Mouse (Mus musculus) heart, adult 2 months (tissue): Measurements from ENCODE around the gene Dgke. TPM values are rescaled to one million over a fixed set of nuclear protein-coding genes. Genes with fewer than 3 reads are reported as not detected.
A peak's percentile ranks its signal among the peaks of the same experiment; 100 is the strongest.

Experiments used
- DNase-seq, 2 experiments: peaks; one replicate each; pipeline ENCODE4 v3.0.0; 2021
- H3K27ac ChIP-seq: fragments of 200-600 bp; 2 replicates; pipeline ENCODE4 v1.8.1; 2022
- H3K27me3 ChIP-seq: fragments of 200-500 bp; 2 replicates; pipeline ENCODE4 v1.6.1; 2012; ENCODE audit warnings: mild to moderate bottlenecking, low read length, inconsistent platforms, mixed read lengths; ENCODE audit not compliant: control insufficient read depth, insufficient read depth
- H3K36me3 ChIP-seq: fragments of 200-500 bp; 2 replicates; pipeline ENCODE4 v1.6.1; 2012; ENCODE audit warnings: low read length, inconsistent platforms; ENCODE audit not compliant: control insufficient read depth, insufficient read depth
- H3K4me1 ChIP-seq: fragments of 200-500 bp; 2 replicates; pipeline ENCODE4 v1.6.1; 2011; ENCODE audit warnings: low read length; ENCODE audit not compliant: control insufficient read depth, insufficient read depth
- H3K4me3 ChIP-seq: fragments of 200-600 bp; 2 replicates; pipeline ENCODE4 v1.8.1; 2022
- H3K79me2 ChIP-seq: fragments of 200-500 bp; replicated peaks from 2 replicates; pipeline ENCODE4 v1.6.1; 2012; ENCODE audit warnings: mild to moderate bottlenecking, inconsistent platforms, low read length, moderate library complexity, mixed read lengths; ENCODE audit not compliant: control insufficient read depth, insufficient read depth
- H3K9ac ChIP-seq: fragments of 200-500 bp; 2 replicates; pipeline ENCODE4 v1.6.1; 2012; ENCODE audit warnings: low read depth, mild to moderate bottlenecking, control low read depth, inconsistent platforms, low read length, mixed read lengths
- CTCF ChIP-seq: fragments of 200-600 bp; IDR thresholded peaks from 2 replicates; pipeline ENCODE4 v1.8.1; 2022; ENCODE audit warnings: antibody characterized with exemption, mild to moderate bottlenecking, moderate library complexity
- EP300 ChIP-seq: fragments of 200-500 bp; IDR thresholded peaks from 2 replicates; pipeline ENCODE4 v1.6.1; 2011; ENCODE audit warnings: low read depth, low read length, control low read depth; ENCODE audit not compliant: insufficient read depth
- POLR2A ChIP-seq: fragments of 200-500 bp; IDR thresholded peaks from 2 replicates; pipeline ENCODE4 v1.6.1; 2011; ENCODE audit warnings: mild to moderate bottlenecking, low read depth, low read length, control low read depth; ENCODE audit not compliant: insufficient read depth
- WGBS: fragments of 180-500 bp; shearing (Covaris S2); methylation state at CpG from one replicate; pipeline ENCODE4 v1.1.7; 2018; 5-methylcytosine and 5-hydroxymethylcytosine counted together
- intact Hi-C: fragments of 180-260 bp; cut with DNase I; formaldehyde crosslinking; loops from one replicate; pipeline ENCODE4 v1.15.1; 2025
- polyA plus RNA-seq: library from polyadenylated mRNA; depleted of rRNA; stranded (reverse); fragments of >200 nt; gene quantifications from 2 replicates; pipeline ENCODE4 v1.2.3, GENCODE M21; 2012
- total RNA-seq, 2 experiments: library from RNA; stranded (reverse); gene quantifications; 2 replicates each; pipeline ENCODE4 v1.2.3; 2021

The Dgke gene
- total and polyA plus RNA-seq, 3 experiments: 5.6 to 12.4 (median 9.3) TPM

- no peaks in the 10 kb centered on the region for H3K79me2 ChIP-seq
- TF ChIP-seq EP300 (no peak), POLR2A (no peak), CTCF (no peak)
- no peak for DNase-seq
- 79% methylated on average over 3 of the region's 3 CpGs for WGBS
- no peaks in the 10 kb centered on the region for H3K27me3 ChIP-seq
- no peak overlapping the region for H3K4me3 ChIP-seq
- H3K27ac ChIP-seq: no peak overlapping the region
- H3K9ac ChIP-seq: no peak overlapping the region
- peaks cover 12% of the 10 kb centered on the region for H3K36me3 ChIP-seq
- H3K4me1 ChIP-seq: peaks cover 12% of the 10 kb centered on the region
- intact Hi-C loops: no loop called here
These were observed 59.1 kb downstream of the Dgke start for GRCm38 (mm10) chr11:89007582-89007981.

GRCm38 (mm10) chr11:89006404-89006803 is 60.2 kb downstream of the Dgke start:
- intact Hi-C loops: no loop called here
- no peak for TF ChIP-seq CTCF
- no peak for TF ChIP-seq EP300
- TF ChIP-seq POLR2A: no peak
- DNase-seq: no peak
- no peaks in the 10 kb centered on the region for H3K79me2 ChIP-seq
- H3K4me1 ChIP-seq: peaks cover 14% of the 10 kb centered on the region
- no peak overlapping the region for H3K27ac ChIP-seq
- H3K4me3 ChIP-seq: no peak overlapping the region
- H3K27me3 ChIP-seq: no peaks in the 10 kb centered on the region
- no peak overlapping the region for H3K9ac ChIP-seq
- H3K36me3 ChIP-seq: peaks cover 11% of the 10 kb centered on the region

GRCm38 (mm10) chr11:89005473-89005872 is 61.2 kb downstream of the Dgke start:
- Histone ChIP-seq H3K9ac (no peak overlapping the region), H3K4me1 (peaks cover 14% of the 10 kb centered on the region), H3K36me3 (peaks cover 11% of the 10 kb centered on the region), H3K4me3 (no peak overlapping the region), H3K27ac (no peak overlapping the region), H3K79me2 (no peaks in the 10 kb centered on the region), H3K27me3 (no peaks in the 10 kb centered on the region)
- TF ChIP-seq POLR2A (no peak), EP300 (no peak), CTCF (no peak)
- intact Hi-C loops: no loop called here
- WGBS: 56% methylated on average over 5 of the region's 5 CpGs
- DNase-seq: no peak

GRCm38 (mm10) chr11:89003726-89004125 is 62.9 kb downstream of the Dgke start:
- Histone ChIP-seq H3K27ac (peak overlapping the region; percentile 77), H3K4me3 (peak overlapping the region; percentile 47), H3K79me2 (peaks cover 3% of the 10 kb centered on the region; the same call in 1 of the 2 replicates), H3K4me1 (peaks cover 15% of the 10 kb centered on the region), H3K27me3 (no peaks in the 10 kb centered on the region), H3K9ac (peak overlapping the region; percentile 20; the same call in 1 of the 2 replicates), H3K36me3 (peaks cover 9% of the 10 kb centered on the region)
- TF ChIP-seq EP300 (no peak), POLR2A (no peak), CTCF (no peak)
- WGBS: 42% methylated on average over 4 of the region's 4 CpGs
- DNase-seq: peak in 1 of 2 experiments; percentile 21
- intact Hi-C loops: loop anchor here (2.0 kb wide), 2 partner anchors 19 to 55 kb away; no protein-coding TSS in a partner anchor

- peak in 1 of 2 experiments; percentile 27 for DNase-seq
- Histone ChIP-seq H3K27me3 (no peaks in the 10 kb centered on the region), H3K9ac (peak overlapping the region; percentile 47), H3K79me2 (peaks cover 3% of the 10 kb centered on the region; the same call in 1 of the 2 replicates), H3K36me3 (peaks cover 9% of the 10 kb centered on the region), H3K4me3 (peak overlapping the region; percentile 47), H3K27ac (peak overlapping the region; percentile 77), H3K4me1 (peaks cover 16% of the 10 kb centered on the region)
- 16% methylated on average over 6 of the region's 6 CpGs for WGBS
- intact Hi-C loops: loop anchor here (2.0 kb wide), 2 partner anchors 20 to 56 kb away; no protein-coding TSS in a partner anchor
- TF ChIP-seq POLR2A (no peak), EP300 (no peak), CTCF (no peak)
These were observed 63.6 kb downstream of the Dgke start for GRCm38 (mm10) chr11:89003078-89003477.

- peak overlapping the region; percentile 77 for H3K27ac ChIP-seq
These were observed 64.0 kb downstream of the Dgke start for GRCm38 (mm10) chr11:89002621-89003020.

More at GRCm38 (mm10) chr11:89002621-89003020, 64.0 kb downstream of the Dgke start:
- H3K4me1 ChIP-seq: peaks cover 16% of the 10 kb centered on the region
- no peaks in the 10 kb centered on the region for H3K27me3 ChIP-seq
- H3K9ac ChIP-seq: peak overlapping the region; percentile 47
- WGBS: 35% methylated on average over 5 of the region's 5 CpGs
- TF ChIP-seq POLR2A (no peak), CTCF (no peak), EP300 (no peak)
- H3K36me3 ChIP-seq: peaks cover 9% of the 10 kb centered on the region
- intact Hi-C loops: loop anchor here (2.0 kb wide), 2 partner anchors 20 to 56 kb away; no protein-coding TSS in a partner anchor
- H3K4me3 ChIP-seq: peak overlapping the region; percentile 47
- DNase-seq: peak in 1 of 2 experiments; percentile 41
- H3K79me2 ChIP-seq: peaks cover 3% of the 10 kb centered on the region; the same call in 1 of the 2 replicates
